Mouse (Mus musculus) adipocyte (in vitro differentiated cells): ENCODE measurements around the gene Coro7.

ENCODE experiments used
- DNase-seq: peaks from one replicate; pipeline ENCODE4 v3.0.0-alpha.2; 2016; ENCODE audit warnings: low spot score

The Coro7 gene

GRCm38 (mm10) chr16:4648416-4649023 is 31.1 kb downstream of the Coro7 start:
- DNase-seq: no peak

DNA sequence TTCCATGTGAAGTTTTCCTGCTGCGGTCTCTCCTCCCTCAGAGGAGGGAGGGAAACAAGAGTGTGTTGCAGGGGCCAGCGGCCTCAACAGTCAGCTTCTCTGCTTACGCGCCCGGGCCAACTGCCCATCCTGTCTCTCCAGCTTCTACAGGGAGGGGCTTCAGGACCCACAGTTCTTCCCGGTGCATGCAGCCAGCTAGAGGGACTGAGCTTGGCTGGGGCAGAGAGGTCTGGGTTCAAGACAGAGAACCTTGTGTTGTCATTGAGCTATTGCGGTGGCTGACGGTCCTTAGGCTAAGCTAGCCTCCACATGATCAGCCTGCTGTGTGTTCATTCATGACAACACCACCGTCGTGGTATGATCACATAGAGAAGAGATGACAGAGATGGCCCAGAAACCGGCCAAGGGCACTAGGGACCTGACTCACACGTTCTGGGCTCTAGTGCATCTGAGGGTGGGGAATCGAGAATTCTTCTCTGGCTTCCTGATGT is 31.9 kb downstream of the Coro7 start:
- DNase-seq: peak; percentile 53

DNA sequence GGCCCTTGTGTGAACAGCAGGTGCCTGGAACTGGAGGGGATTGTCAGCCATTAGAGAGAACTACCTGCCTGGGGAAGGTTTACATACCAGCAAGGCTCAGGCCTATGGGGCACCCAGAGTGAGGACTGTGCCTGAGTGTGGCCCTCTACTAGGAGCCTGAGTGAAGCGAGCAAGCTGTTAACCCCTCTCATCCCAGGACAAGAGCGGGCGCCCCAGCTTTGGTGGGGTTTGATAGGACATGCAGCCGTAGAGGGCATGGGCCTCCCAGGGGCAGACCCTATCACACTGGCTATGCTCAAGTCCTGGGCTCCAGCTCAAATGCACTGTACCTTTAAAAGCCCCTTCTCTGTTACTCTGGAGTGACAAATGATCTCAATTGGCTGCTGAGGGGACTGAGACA is 32.7 kb downstream of the Coro7 start:
- no peak for DNase-seq

GRCm38 (mm10) chr16:4645867-4646266 is 33.7 kb downstream of the Coro7 start:
- DNase-seq: no peak

- DNase-seq: peak; percentile 86
Observed at GRCm38 (mm10) chr16:4643670-4644419, 35.7 kb downstream of the Coro7 start.

DNA sequence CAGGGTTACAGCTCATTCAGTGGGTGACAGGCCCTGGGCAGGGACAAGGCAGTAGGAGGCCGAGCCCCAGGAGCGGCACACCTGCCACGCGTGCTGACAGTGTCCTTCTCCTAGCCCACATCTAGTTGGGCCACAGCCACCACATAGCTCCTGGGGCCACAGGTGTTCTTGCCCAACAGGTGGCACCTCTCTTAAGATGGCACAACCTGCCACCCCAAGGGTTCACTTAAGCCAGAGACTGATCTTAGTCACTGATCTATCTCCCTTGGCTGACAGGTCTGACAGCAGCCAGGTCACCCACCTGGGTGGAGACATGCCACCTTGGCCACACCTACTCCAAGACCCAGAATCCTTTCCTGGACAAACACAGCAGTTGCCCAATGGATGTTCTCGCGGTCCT is 36.6 kb downstream of the Coro7 start:
- no peak for DNase-seq

- peak; percentile 81 for DNase-seq
Observed at GRCm38 (mm10) chr16:4642190-4642589, 37.4 kb downstream of the Coro7 start.

- peak; percentile 58 for DNase-seq
Observed at GRCm38 (mm10) chr16:4641119-4641838, 38.3 kb downstream of the Coro7 start.

- DNase-seq: peak; percentile 83
Observed at GRCm38 (mm10) chr16:4640267-4641005, 39.1 kb downstream of the Coro7 start.

DNA sequence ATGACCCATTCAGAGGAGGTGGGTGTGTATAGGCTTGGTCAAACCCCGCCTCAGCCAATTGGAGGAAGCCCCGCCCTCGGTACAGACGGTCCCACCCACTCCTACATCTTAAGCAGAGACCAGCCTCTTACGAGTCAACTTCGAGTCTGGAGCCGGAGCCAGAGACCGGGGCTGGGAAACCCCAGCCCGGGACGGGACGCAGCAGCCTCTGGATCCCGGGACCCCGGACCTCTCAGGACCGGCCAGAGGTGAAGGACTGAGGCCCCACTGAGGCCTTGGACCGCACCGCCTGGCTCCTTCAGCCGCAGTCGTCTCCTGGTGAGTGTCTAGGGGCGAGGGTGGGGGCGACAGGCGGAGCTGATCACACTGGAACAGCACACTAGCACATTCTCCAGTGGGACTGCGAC is 39.7 kb downstream of the Coro7 start, which contains the start of the genes Vasn and Dnaja3:
TSS of gene Vasn (plus strand) at position 111 of the 407 bp plus-strand sequence.
TSS of gene Dnaja3 (plus strand) at position 159 of the 407 bp plus-strand sequence.
- peak; percentile 96 for DNase-seq

DNA sequence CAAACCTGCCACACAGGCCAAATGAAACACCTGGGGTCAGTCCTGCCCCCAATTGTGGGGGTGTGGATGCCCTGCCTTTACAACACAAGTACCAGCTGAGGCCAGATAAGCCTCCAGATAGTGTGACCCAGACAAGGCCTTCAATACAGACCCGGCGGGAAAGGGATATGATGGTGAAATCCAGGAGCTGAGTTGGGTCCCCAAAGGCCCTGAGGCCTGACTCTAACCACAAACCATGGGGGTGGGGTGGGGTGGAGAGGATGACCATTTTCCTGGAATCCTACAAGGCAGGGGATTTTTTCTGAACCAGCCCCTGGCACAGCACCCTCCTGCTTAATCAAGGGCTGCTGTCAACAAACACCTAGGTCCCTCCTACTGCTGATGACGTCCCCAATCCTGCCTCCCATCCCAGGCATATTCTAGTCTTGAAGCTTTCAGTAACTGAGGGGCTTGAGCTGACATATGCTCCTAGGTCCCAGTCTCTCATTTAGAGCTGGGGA is 40.6 kb downstream of the Coro7 start:
- DNase-seq: no peak

GRCm38 (mm10) chr16:4635760-4636159 is 43.8 kb downstream of the Coro7 start:
- DNase-seq: peak; percentile 31

GRCm38 (mm10) chr16:4634681-4635080 is 44.9 kb downstream of the Coro7 start:
- DNase-seq: no peak

DNA sequence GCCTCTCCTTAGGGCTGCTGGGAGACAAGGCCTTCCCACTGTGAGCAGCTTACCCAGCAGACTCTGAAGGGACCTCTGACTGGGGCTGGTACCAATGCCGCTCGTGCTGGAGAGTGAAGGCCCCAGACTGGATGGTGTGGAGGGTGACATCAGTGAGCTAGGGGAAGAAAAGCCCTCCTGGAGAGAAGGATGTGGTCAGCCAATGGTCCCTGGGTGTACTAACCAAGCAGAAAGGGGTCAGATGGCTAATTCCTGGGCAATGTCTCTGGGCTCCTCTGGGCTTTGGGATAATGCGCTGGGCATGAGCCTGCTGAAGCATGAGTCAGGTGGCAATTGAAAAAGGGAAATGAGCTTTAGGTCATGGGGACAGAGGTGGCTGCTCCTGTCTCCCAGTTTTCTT is 45.9 kb downstream of the Coro7 start:
- DNase-seq: no peak

DNA sequence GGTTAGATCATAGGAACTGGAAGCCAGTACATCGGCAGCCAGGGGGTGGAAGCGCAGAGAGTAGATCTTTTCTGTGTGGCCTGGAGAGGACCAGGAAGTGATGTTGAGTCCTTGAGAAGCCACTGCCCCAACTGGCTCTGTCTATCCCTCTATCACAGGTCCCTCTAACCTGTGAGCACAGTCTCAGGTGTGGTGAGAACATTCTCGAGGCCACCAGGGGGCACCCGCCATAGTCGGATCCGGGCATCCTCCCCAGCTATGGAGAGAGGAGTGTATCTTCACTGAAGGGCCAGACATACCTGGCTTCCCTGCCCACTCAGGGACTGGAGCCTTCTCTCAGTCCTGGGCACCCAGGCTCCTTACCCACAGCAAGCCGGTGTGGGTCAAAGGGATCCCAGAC is 47.5 kb downstream of the Coro7 start:
- DNase-seq: no peak

DNA sequence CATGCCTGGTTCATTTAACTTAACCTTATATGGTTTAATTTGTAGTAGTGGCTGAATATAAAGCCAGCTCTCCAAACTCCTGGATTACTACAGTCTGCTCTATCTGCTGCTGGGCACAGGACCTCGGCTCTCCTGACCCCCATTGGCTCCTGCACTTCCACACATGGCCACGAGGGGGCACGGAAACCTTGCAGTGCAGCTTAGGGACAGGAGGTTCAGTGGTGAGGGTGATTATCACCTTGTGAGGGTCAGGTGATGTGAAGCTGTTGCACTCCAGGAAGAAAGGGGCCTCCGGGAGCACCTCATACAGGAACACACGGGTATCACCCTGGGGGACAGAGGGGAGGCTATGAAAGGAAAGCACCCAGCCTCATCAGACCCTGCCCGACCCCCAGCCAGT is 49.6 kb downstream of the Coro7 start:
- peak; percentile 86 for DNase-seq

GRCm38 (mm10) chr16:4628898-4629419 is 50.6 kb downstream of the Coro7 start:
- DNase-seq: no peak

- DNase-seq: no peak
Observed at GRCm38 (mm10) chr16:4627105-4627504, 52.5 kb downstream of the Coro7 start.

DNA sequence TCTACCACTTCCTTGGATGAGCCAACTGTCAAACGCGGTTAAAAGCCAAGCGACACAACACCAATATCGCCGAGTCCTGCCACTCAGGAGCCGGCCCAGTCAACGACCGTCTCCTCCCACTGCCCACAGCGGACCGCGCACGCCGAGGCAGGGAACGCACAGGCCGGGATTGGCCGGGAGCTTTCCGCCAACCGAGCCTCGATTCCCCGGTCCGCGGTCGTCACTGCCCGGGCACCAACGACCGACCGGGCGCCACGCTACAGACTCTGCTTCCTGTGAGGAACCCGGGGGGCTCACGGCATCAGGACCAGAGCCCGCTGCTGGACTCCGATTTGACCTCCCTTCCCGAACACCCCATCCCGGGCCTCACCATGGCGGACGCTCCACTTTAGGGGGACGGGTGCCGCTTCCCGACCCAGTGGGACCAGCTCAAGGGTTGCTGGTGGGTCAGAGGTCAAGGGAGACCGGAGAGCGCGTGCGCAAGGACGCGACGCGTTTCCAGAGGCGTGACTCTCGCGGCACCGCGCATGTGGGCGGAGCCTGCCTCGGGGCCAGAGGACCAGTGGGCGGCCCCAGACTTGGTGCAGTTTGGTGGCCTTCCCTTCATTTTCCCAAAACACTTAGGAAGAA is 55.0 kb downstream of the Coro7 start, which contains the start of gene Pam16:
TSS of gene Pam16 (minus strand) at position 508 of the 630 bp plus-strand sequence.
- peak; percentile 96 for DNase-seq

GRCm38 (mm10) chr16:4624074-4624473 is 55.5 kb downstream of the Coro7 start:
- DNase-seq: no peak

- DNase-seq: no peak
Observed at GRCm38 (mm10) chr16:4616829-4617228, 62.7 kb downstream of the Coro7 start.
